Mouse (Mus musculus): Measurements from ENCODE around the gene Zfp811.

The Zfp811 gene

GRCm38 (mm10) chr17:32809544-32810374 is at the start of gene Zfp811:
TSS of gene Zfp811 (minus strand) at chr17:32809931.
- in situ Hi-C loops (cut with MboI, MseI): no loop called here

GRCm38 (mm10) chr17:32856713-32857112 is 47.0 kb upstream of the Zfp811 start:
- in situ Hi-C loops (cut with MboI, MseI): loop anchor here in 1 of 2 experiments (25.0 kb wide), 1 partner anchor 1856 kb away; no protein-coding TSS in a partner anchor

GRCm38 (mm10) chr17:32851581-32851980 is 41.9 kb upstream of the Zfp811 start:
- in situ Hi-C loops (cut with MboI, MseI): loop anchor here in 1 of 2 experiments (25.0 kb wide), 1 partner anchor 1861 kb away; no protein-coding TSS in a partner anchor

GRCm38 (mm10) chr17:32841388-32841787 is 31.7 kb upstream of the Zfp811 start:
- in situ Hi-C loops (cut with MboI, MseI): no loop called here

- in situ Hi-C loops (cut with MboI, MseI): no loop called here
Measured at GRCm38 (mm10) chr17:32839083-32839802, 29.5 kb upstream of the Zfp811 start.

GRCm38 (mm10) chr17:32830418-32830782 is 20.7 kb upstream of the Zfp811 start:
- in situ Hi-C loops (cut with MboI, MseI): no loop called here

GRCm38 (mm10) chr17:32829540-32830417 is 20.0 kb upstream of the Zfp811 start, which contains the start of gene Zfp799:
TSS of gene Zfp799 (minus strand) at chr17:32830261.
- in situ Hi-C loops (cut with MboI, MseI): no loop called here

- in situ Hi-C loops (cut with MboI, MseI): no loop called here
Measured at GRCm38 (mm10) chr17:32816074-32816784, 6.5 kb upstream of the Zfp811 start.

- in situ Hi-C loops (cut with MboI, MseI): no loop called here
Measured at GRCm38 (mm10) chr17:32814136-32814535, 4.4 kb upstream of the Zfp811 start.

GRCm38 (mm10) chr17:32810648-32811047 is 917 bp upstream of the Zfp811 start:
- in situ Hi-C loops (cut with MboI, MseI): no loop called here

GRCm38 (mm10) chr17:32808921-32809320 is 810 bp downstream of the Zfp811 start:
- in situ Hi-C loops (cut with MboI, MseI): no loop called here

- in situ Hi-C loops (cut with MboI, MseI): no loop called here
Measured at GRCm38 (mm10) chr17:32789244-32789643, 20.5 kb downstream of the Zfp811 start.

GRCm38 (mm10) chr17:32788576-32788975 is 21.2 kb downstream of the Zfp811 start:
- in situ Hi-C loops (cut with MboI, MseI): no loop called here

- in situ Hi-C loops (cut with MboI, MseI): no loop called here
Measured at GRCm38 (mm10) chr17:32788094-32788559, 21.6 kb downstream of the Zfp811 start, which contains the start of gene Zfp871. TSS of gene Zfp871 (minus strand) at chr17:32788287.

- in situ Hi-C loops (cut with MboI, MseI): no loop called here
Measured at GRCm38 (mm10) chr17:32787436-32788093, 22.2 kb downstream of the Zfp811 start.

GRCm38 (mm10) chr17:32786944-32787343 is 22.8 kb downstream of the Zfp811 start:
- in situ Hi-C loops (cut with MboI, MseI): no loop called here

GRCm38 (mm10) chr17:32785656-32786055 is 24.1 kb downstream of the Zfp811 start:
- in situ Hi-C loops (cut with MboI, MseI): no loop called here

GRCm38 (mm10) chr17:32777564-32777963 is 32.2 kb downstream of the Zfp811 start:
- in situ Hi-C loops (cut with MboI, MseI): no loop called here

GRCm38 (mm10) chr17:32771213-32771612 is 38.5 kb downstream of the Zfp811 start:
- in situ Hi-C loops (cut with MboI, MseI): no loop called here

GRCm38 (mm10) chr17:32766422-32766821 is 43.3 kb downstream of the Zfp811 start:
- in situ Hi-C loops (cut with MboI, MseI): no loop called here

Measured in T-helper 17 cell (primary cell).